Mouse (Mus musculus): Measurements from ENCODE around the gene Tmem215.

GRCm38 (mm10) chr4:40434388-40434787 is 37.6 kb upstream of the Tmem215 start:
- no peak for TF ChIP-seq CTCF (IDR thresholded peaks at IDR 0.05; ENCODE audit: low read depth)
- no peak for TF ChIP-seq EP300 (IDR thresholded peaks at IDR 0.05; ENCODE audit: low read depth)
